Mouse (Mus musculus): Measurements from ENCODE around the gene Gm20431.

Gm20431 gene

DNA sequence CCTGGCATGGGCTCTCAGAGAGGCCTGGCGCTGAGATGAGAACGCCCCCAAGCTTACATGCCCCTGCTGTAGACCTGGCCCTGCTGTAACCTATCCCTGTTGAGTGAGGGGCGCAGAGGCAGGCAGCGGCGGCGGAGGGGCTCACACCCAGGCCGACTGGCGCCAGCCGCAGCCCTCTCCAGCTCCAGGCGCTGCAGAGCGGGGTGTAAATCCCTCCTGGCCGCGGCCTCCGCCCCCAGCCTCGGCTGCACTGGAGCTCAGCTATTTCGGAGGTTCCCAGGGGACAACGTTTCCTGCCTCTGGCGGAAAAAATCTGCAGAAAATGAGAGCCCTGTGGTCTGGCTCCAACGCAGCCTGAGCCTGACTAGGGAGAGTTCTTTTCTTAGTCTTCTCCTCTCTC is 95.6 kb downstream of the Gm20431 start:
- no peak for DNase-seq

DNA sequence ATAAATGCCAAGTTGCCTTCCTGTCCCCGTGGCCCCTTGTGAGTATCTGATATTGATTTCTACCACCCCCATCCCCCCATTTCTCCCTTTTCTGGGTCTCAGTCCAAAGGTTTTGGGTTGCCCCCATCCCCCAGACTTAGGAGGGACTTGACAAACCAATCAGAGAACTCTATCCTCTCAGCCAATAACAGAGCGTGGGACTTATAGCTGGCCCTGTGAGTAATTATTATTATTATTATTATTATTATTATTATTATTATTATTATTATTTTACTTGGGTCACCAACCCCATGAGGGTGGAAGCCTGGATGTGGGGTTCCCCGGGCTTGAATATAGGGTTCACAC is 96.0 kb downstream of the Gm20431 start:
- no peak for DNase-seq

DNA sequence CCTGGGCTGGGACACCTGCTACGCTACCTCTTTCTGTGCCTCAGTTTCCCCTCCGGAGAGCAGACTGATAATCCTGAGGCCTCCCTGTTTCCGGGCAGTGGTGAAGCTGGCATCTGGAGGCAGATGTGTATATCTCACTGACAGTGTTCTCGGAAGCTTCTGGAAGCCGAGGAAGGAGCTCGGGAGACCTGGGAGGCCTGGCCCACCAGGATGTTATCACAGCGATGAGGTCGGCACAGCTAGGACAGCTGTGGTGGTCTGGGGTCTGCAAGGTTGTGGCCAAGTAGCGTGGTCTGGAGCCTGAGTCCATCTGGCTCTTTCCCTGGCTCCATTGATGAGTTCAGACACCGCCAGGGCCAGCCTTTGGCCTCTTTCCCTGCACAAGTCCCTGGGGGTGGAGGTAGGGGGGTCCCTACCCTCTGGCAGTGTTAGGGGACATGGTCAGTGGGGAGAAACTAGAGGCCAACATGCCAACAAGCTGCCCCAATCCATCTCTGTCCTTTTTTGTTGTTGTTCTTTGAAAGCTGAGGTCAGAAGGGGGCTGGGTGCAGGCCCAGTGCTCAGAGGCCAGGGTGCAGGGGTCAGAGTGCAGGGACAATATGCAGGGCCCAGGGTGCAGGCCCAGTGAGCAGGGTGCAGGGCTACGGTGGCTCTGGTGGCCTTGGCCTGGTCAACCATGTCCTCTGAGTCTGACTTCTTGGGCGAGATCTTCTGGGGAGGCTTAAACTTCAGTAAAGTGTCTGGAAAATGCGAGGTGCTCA is 96.6 kb downstream of the Gm20431 start:
- no peak for DNase-seq

DNA sequence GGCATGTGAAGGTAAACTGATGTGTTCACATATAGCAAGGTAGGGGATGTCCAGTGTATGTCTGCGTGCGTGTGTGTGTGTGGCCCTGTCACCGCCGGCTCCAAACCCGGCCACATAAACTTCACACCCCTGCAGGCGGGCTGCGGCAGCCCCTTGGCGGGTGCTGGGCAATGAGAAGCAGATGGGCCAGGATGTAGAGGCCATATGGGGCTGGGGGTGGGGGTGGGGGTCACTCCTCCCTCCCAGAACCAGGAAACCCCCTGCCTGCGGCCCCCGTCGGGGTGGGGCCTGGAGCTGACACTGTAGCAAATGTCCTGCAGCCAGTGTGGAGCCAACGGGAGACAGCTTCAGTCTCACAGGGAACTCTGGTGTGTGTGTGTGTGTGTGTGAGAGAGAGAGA is 97.6 kb downstream of the Gm20431 start:
- no peak for DNase-seq

DNA sequence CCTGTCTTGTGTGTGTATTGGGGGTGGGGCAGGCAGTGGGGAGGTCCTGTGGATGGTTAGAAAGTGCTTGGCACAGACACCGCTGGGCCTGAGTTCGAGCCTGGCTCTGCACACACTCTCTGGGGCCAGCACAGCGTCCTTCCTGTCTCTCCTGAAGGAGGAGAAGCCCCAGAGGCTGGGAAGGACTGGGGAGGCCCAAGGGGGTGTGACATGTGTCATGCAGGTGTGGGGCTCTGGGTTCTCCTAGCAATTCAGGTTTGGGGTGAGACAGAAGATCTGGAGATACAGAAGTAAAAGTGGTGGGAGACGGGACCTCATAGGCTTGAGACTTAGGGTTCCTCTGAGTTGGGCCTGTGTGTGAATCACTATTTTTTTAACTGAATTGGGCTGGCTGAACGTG is 98.3 kb downstream of the Gm20431 start:
- no peak for DNase-seq

DNA sequence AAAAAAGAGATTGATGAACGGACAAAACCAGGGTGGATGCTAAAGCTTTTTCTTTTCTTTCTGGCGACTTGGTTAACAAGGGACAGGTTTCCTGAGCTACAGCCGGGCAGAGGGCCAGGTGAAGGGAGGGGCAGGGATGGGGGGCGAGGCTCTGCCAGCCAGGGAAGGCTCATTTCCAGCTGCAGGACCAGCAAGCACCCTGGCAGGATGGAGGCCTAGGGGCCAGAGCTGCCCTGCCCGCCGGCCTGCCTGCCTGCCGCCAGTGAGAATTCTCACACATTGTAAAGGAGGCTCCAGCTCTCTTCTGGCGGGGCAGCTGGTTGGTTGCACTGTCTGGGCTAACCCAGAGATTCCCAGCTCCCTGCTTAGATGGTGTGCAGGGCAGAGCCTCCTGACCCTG is 99.2 kb downstream of the Gm20431 start:
- no peak for DNase-seq

DNA sequence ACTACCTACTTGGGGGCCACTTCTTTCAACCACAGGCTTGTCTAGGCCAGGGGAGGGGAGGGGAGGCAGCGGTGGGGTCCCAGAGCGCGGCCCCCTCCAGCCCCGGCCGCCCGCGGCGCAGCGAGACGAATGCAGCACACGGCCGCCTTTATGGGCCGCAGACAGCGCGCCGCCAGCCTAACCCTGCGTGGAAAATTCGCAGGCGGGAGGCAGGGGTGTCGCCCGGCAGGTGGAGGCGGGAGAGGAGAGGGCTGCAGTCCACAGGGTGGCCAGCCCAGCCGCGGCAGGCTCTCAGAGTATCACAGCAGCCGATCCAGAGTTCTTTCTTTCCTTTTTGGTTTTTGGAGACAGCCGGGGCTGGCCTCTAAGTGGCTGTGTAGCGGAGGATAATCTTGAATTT is 101.9 kb downstream of the Gm20431 start:
- no peak for DNase-seq

All from right cerebral cortex, postnatal 14 days (tissue).